Mouse (Mus musculus) midbrain, embryonic 15.5 days (tissue): ENCODE measurements around the gene Lgals8. TPM values are rescaled to one million over a fixed set of nuclear protein-coding genes. Genes with fewer than 3 reads are reported as not detected.
A peak's percentile ranks its signal among the peaks of the same experiment; 100 is the strongest.

Source experiments
- ATAC-seq: fragments of 200-750 bp; cut with Nextera tagmentation; replicated peaks from 2 replicates; pipeline ENCODE4 v1.8.0; 2017; ENCODE audit warnings: moderate TSS enrichment
- H3K27ac ChIP-seq: fragments of 300-500 bp; sonication (generic); 2 replicates; pipeline ENCODE4 v1.5.1; 2015; ENCODE audit warnings: mild to moderate bottlenecking, inconsistent platforms
- H3K27me3 ChIP-seq: fragments of 300-500 bp; sonication (generic); replicated peaks from 2 replicates; pipeline ENCODE4 v1.6.1; 2015; ENCODE audit warnings: inconsistent platforms
- H3K36me3 ChIP-seq: fragments of 300-500 bp; sonication (generic); replicated peaks from 2 replicates; pipeline ENCODE4 v1.6.1; 2015; ENCODE audit warnings: inconsistent platforms
- H3K4me1 ChIP-seq: fragments of 300-500 bp; sonication (generic); 2 replicates; pipeline ENCODE4 v1.6.1; 2015; ENCODE audit warnings: inconsistent platforms
- H3K4me2 ChIP-seq: fragments of 300-500 bp; sonication (generic); 2 replicates; pipeline ENCODE4 v1.6.1; 2015; ENCODE audit warnings: inconsistent platforms, mild to moderate bottlenecking, moderate library complexity
- H3K4me3 ChIP-seq: fragments of 300-500 bp; sonication (generic); 2 replicates; pipeline ENCODE4 v1.5.1; 2015; ENCODE audit warnings: mild to moderate bottlenecking, inconsistent platforms
- H3K9ac ChIP-seq: fragments of 300-500 bp; sonication (generic); 2 replicates; pipeline ENCODE4 v1.6.1; 2015; ENCODE audit warnings: mild to moderate bottlenecking, inconsistent platforms
- H3K9me3 ChIP-seq: fragments of 300-500 bp; sonication (generic); 2 replicates; pipeline ENCODE4 v1.6.1; 2016; ENCODE audit warnings: inconsistent platforms
- WGBS: fragments of 180-500 bp; shearing (Covaris S2); methylation state at CpG from one replicate; pipeline ENCODE4 v1.1.7; 2015; ENCODE audit warnings: mixed read lengths; 5-methylcytosine and 5-hydroxymethylcytosine counted together
- polyA plus RNA-seq: library from polyadenylated mRNA; unstranded; fragments of >200 nt; fragmentation: Nextera tagmentation; extraction: Ambion mirVana; gene quantifications from 2 replicates; pipeline ENCODE4 v1.2.1, GENCODE M21; 2015

The Lgals8 gene
- polyA plus RNA-seq = 20.3 and 25.6 TPM in 2 replicates

DNA sequence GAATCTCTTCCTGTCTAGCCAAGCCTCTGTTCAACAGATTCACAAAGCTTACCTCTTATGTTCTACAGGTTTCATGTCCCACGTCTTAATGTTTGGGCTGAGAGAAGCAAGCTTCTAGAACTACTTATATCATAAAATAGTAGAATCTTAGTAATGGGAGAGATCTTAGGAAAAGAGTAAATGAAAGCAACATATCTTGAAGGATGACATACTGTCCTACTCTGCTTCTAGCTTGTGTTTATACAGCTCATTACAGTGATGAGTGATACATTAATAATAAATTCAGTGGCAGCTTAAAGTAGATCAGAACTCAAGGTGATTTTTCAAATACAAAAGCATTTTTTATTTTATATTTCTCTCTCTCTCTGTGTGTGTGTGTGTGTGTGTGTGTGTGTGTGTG lies at the start of gene Lgals8:
TSS of gene Lgals8 (minus strand) at position 101 of the 400 bp plus-strand sequence.
- WGBS = 88% methylated on average over 1 of the region's 1 CpGs
- no peak within 1 kb of the TSS for H3K9ac ChIP-seq

DNA sequence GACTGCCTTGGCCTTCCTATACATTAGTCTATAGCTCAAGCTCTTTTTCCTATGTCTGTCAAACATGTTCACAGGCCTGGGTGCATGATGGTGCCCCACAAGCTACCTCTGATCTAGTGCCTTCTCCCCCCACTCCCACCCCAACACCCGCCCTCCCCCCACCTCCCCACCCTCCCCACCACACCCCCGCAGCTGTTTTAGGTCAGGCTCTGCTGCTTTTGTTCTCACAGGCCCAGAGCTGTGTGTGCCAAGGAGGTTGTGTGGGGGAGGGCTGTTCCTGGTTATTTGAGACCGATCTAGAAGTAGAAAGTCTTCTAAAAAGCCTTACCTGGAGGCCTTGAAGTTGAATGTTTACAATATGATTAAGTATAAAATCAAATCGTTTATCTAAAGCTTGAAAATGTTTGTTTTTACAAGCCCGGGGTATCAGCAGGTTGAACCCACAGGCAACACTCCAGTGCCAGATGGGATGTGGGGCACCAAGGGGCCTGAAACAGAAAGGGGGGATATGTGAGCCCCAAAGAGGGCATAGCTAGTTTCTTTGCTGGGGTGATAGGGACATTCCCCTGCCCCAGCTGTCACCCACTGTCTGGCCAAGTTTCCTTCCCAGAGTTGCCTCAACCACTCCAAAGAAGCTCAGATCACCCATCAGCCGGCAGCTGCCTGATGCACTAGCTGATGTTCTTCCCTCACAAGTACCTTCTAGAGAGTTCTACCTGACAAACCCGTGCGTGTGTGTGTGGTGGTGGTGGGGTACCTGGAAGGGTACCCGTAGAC lies 46.6 kb upstream of the Lgals8 start:
- Histone ChIP-seq H3K9ac (no peak overlapping the region), H3K36me3 (no peaks in the 10 kb centered on the region), H3K4me2 (no peak overlapping the region), H3K27ac (no peak overlapping the region), H3K27me3 (no peaks in the 10 kb centered on the region), H3K4me1 (no peaks in the 10 kb centered on the region), H3K9me3 (no peaks in the 10 kb centered on the region), H3K4me3 (no peak overlapping the region)
- 78% methylated on average over 9 of the region's 9 CpGs for WGBS
- no peak for ATAC-seq

More for the DNA sequence above, at the start of gene Lgals8:
- H3K4me3 ChIP-seq = no peak within 1 kb of the TSS
- H3K27me3 ChIP-seq = no peaks in the 10 kb centered on the region
- H3K4me2 ChIP-seq = no peak within 1 kb of the TSS
- H3K9me3 ChIP-seq = no peaks in the 10 kb centered on the region
- peaks cover 13% of the 10 kb centered on the region for H3K4me1 ChIP-seq
- no peak within 1 kb of the TSS for H3K27ac ChIP-seq
- no peak for ATAC-seq
- H3K36me3 ChIP-seq = no peaks in the 10 kb centered on the region

DNA sequence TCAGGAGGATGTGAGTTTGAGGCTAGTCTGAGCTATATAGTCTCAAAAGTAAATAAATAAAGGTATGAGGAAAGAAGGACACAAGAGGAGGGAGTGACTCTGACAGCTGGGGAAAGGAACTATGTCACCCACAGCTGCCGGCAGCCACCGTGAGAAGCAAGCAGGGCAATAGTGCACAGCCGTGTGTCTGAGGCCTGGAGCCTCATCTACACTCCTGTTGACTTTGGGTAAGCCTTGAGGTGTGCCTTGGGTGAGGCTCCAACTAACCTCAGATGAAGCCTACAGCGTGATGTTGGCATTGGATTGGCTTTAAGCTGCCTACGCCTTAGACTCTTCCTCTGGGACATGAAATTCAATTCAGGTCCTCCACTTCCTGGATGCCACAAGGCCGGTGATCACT lies 45.3 kb upstream of the Lgals8 start:
- Histone ChIP-seq H3K9me3 (no peaks in the 10 kb centered on the region), H3K4me1 (no peaks in the 10 kb centered on the region), H3K9ac (no peak overlapping the region), H3K27ac (no peak overlapping the region), H3K4me2 (no peak overlapping the region), H3K27me3 (no peaks in the 10 kb centered on the region), H3K36me3 (no peaks in the 10 kb centered on the region), H3K4me3 (no peak overlapping the region)
- ATAC-seq = no peak
- 91% methylated on average over 6 of the region's 6 CpGs for WGBS

DNA sequence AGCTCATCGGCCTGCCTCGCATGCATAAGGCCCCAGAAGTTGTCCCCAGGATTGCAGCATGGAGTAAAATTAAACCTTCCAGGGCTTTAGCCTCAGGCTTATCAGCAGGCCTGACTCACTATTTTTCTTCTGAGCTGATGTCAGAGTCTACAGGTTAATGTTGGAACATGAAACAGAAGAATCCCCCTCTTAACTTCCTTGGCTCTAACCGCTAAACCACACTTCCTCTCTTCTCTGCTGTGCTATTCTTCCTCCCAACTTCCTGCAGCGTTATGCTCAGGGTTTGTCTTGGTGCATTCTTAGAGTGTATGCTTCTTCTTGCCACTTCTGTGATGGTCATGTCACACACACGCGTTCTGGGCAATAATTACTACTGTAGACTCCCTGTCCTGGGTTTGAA lies 42.7 kb upstream of the Lgals8 start:
- Histone ChIP-seq H3K4me3 (no peak overlapping the region), H3K9me3 (no peaks in the 10 kb centered on the region), H3K4me1 (peaks cover 6% of the 10 kb centered on the region; the same call in 1 of the 2 replicates), H3K27ac (no peak overlapping the region), H3K9ac (no peak overlapping the region), H3K4me2 (no peak overlapping the region), H3K27me3 (no peaks in the 10 kb centered on the region), H3K36me3 (no peaks in the 10 kb centered on the region)
- no peak for ATAC-seq
- 87% methylated on average over 6 of the region's 6 CpGs for WGBS

DNA sequence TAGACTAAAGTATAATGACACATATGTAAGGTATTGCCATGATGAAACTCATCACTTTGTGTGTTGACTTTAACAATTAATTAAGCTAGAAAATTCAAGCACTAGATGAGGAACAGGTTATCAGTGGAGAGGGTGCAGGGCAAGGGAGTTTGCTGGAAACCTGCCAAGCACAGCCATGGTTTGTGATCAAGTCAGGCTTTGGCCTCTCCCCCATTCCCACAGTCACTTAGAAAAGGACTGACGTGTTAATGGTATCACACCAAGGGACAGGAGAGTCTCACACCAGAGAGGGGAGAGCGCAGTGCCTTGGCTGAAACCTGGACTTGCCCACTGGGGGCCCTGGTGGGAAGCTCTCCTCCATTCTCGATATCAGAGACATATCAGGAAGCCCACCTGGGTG lies 40.6 kb upstream of the Lgals8 start:
- WGBS = 68% methylated on average over 3 of the region's 3 CpGs
- Histone ChIP-seq H3K9ac (no peak overlapping the region), H3K4me2 (no peak overlapping the region), H3K27me3 (no peaks in the 10 kb centered on the region), H3K27ac (no peak overlapping the region), H3K4me1 (peaks cover 6% of the 10 kb centered on the region; the same call in 1 of the 2 replicates), H3K4me3 (no peak overlapping the region), H3K36me3 (no peaks in the 10 kb centered on the region), H3K9me3 (no peaks in the 10 kb centered on the region)
- ATAC-seq = no peak

DNA sequence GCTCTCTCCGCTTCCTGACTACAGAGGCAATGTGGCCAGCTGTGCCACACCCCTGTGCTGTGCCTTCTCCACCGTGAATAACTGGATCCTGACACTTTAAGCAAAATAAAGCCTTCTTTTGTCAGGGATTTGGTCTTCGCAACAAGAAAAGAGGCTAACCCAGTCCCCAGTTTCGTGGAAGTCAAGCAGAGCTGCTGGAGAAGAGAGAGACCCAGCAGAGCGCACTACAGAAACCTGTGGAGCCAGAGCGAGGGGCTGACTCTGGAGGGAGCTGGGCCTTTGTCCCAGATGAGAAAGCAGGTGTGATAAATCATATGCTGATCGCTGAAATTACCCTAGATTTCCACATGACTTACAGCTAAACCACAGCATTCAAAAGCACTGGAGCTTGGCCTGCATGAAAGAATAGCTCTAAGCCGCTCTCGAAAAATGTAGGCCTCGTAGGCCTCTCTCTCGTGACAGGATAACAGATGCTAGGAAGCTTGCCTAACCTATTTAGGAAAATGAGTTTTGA lies 38.6 kb upstream of the Lgals8 start:
- no peak overlapping the region for H3K9ac ChIP-seq
- WGBS = 21% methylated on average over 11 of the region's 11 CpGs
- no peak overlapping the region for H3K4me2 ChIP-seq
- no peaks in the 10 kb centered on the region for H3K9me3 ChIP-seq
- no peak overlapping the region for H3K4me3 ChIP-seq
- H3K27me3 ChIP-seq = no peaks in the 10 kb centered on the region
- ATAC-seq = peak; percentile 48; the same call in 1 of the 2 replicates
- no peaks in the 10 kb centered on the region for H3K36me3 ChIP-seq
- no peak overlapping the region for H3K27ac ChIP-seq
- peaks cover 6% of the 10 kb centered on the region; the same call in 1 of the 2 replicates for H3K4me1 ChIP-seq

DNA sequence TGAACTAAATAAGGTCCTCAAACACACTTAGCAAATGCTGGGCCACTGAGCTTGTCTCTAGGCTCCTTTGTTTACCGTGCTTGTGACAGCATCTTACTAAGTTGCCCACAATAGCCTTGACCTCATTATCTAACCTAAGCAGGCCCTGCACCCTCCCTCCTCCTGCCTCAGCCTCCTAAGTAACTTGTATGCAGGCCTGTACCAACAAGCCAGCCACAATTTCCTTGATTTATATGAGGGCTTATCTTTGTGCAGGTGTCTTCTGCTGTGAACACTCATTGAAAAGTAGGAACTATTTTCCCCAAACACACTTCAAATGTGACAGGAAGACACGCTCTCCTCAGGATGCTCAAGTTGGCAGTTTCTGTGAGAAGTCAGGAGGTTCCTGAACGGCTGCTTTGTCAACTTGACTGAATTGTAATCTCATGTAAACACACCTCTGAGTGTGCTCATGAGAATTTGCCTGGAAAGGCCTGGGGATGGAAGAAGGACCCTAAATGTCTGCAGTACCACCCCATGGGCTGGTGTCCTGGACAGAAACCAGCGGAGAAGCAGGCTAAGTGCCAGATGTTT lies 38.0 kb upstream of the Lgals8 start:
- Histone ChIP-seq H3K9me3 (no peaks in the 10 kb centered on the region), H3K36me3 (no peaks in the 10 kb centered on the region), H3K27me3 (no peaks in the 10 kb centered on the region), H3K4me1 (peaks cover 6% of the 10 kb centered on the region; the same call in 1 of the 2 replicates), H3K4me3 (no peak overlapping the region), H3K4me2 (no peak overlapping the region), H3K9ac (no peak overlapping the region), H3K27ac (no peak overlapping the region)
- no peak; the same call in 1 of the 2 replicates for ATAC-seq
- 32% methylated on average over 4 of the region's 4 CpGs for WGBS

DNA sequence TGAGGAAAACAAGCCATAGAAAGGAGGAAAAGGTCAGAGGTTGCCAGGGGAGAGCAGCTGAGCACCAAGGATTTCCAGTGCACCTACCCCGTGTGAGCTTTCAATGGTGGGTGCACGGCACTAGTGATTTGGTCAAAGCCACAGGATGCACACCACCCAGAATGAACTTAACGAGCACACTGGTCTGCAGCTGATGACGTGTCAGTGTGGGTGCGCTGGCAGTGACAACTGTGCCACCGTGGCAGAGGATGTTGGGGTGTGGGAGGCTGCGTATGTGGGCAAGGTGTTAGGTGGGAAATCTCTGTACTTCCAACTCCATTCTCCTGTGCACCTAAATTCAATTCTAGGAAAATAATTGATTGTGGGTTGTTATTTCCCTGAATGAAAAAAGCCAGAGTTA lies 34.4 kb upstream of the Lgals8 start:
- Histone ChIP-seq H3K9ac (no peak overlapping the region), H3K9me3 (no peaks in the 10 kb centered on the region), H3K4me3 (no peak overlapping the region), H3K27me3 (no peaks in the 10 kb centered on the region), H3K4me1 (peaks cover 6% of the 10 kb centered on the region; the same call in 1 of the 2 replicates), H3K36me3 (no peaks in the 10 kb centered on the region), H3K27ac (no peak overlapping the region), H3K4me2 (no peak overlapping the region)
- no peak for ATAC-seq
- 87% methylated on average over 7 of the region's 7 CpGs for WGBS

DNA sequence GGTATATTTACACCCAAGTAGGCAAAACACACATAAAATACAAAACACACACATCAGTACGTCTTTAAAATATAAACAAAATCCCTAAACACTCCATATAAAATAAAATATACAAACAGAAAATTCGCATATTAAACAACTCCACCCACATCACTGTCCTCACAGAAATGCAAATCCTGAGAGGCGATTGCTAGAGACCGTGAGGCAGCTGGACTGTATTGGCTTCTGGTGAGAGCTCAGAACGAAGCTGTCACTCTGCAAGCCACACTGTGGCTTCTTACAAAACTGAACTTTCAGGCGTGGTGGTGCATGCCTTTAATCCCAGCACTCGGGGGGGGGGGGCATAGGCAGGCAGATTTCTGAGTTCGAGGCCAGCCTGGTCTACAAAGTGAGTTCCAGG lies 33.1 kb upstream of the Lgals8 start:
- no peaks in the 10 kb centered on the region for H3K27me3 ChIP-seq
- no peak overlapping the region for H3K4me2 ChIP-seq
- no peak for ATAC-seq
- no peak overlapping the region for H3K4me3 ChIP-seq
- no peak overlapping the region for H3K27ac ChIP-seq
- no peaks in the 10 kb centered on the region for H3K9me3 ChIP-seq
- no peaks in the 10 kb centered on the region for H3K4me1 ChIP-seq
- no peaks in the 10 kb centered on the region for H3K36me3 ChIP-seq
- no peak overlapping the region for H3K9ac ChIP-seq
- 50% methylated on average over 8 of the region's 8 CpGs for WGBS

DNA sequence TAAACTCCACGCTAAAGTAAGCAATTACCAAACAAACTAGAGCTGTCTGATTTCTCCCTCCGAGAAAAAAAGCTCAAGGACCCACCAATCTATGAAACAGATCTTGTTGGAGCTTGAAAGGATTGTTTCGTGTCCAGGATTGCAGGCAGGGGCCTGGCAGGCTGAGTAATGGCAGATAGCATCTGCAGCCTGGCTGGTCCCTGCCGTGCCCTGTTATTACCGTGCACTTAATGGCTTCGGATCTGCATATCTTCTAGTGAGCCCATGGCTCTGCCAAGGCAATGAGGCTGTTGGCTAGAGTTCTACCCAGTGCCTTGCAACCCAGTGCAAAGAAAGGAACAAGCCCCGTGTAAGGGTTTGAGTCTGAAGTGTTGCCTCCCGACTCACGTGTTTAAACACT lies 30.0 kb upstream of the Lgals8 start:
- Histone ChIP-seq H3K4me1 (no peaks in the 10 kb centered on the region), H3K4me2 (no peak overlapping the region), H3K27ac (no peak overlapping the region), H3K9me3 (no peaks in the 10 kb centered on the region), H3K9ac (no peak overlapping the region), H3K36me3 (no peaks in the 10 kb centered on the region), H3K27me3 (no peaks in the 10 kb centered on the region), H3K4me3 (no peak overlapping the region)
- ATAC-seq = no peak
- WGBS = 93% methylated on average over 9 of the region's 9 CpGs

DNA sequence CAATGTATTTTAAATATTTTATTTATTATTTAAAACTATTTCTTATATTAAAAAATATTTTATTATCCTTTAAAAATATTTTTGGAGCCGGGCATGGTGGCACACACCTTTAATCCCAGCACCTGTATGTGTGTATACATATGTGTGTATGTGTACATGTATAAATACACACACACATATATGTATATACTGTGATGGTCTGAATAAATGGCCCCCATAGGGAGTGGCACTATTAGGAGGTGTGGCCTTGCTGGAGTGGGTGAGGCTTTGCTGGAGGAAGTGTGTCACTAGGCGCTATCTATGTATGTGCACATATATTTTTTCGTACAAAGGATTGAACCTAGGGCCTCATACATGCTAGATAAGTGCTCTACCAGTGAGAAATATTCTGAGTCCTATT lies 27.8 kb upstream of the Lgals8 start:
- H3K9ac ChIP-seq = no peak overlapping the region
- no peaks in the 10 kb centered on the region for H3K36me3 ChIP-seq
- H3K9me3 ChIP-seq = no peaks in the 10 kb centered on the region
- no peaks in the 10 kb centered on the region for H3K4me1 ChIP-seq
- ATAC-seq = no peak
- no peak overlapping the region for H3K4me2 ChIP-seq
- WGBS = 94% methylated on average over 3 of the region's 3 CpGs
- H3K27ac ChIP-seq = no peak overlapping the region
- no peak overlapping the region for H3K4me3 ChIP-seq
- no peaks in the 10 kb centered on the region for H3K27me3 ChIP-seq

DNA sequence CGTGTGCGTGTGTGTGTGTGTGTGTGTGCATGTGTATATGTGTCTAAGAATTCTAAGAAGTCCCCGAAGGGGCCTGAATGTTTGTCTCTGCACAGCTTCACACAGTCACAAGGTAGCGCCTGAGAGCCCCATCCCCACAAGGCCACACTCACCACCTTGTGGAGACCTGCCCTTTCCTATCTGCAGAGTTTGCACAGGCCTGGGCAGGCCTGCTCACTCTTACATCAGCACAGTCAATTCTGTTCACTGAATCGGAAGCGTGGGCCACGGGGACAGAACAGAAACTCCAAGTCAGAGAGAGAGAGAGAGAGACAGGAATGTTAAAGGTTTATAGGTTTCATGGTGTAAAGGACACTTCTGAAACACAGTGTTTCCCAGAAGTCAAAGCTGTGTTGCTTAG lies 20.9 kb upstream of the Lgals8 start:
- Histone ChIP-seq H3K9me3 (no peaks in the 10 kb centered on the region), H3K4me2 (no peak overlapping the region), H3K27ac (no peak overlapping the region), H3K27me3 (no peaks in the 10 kb centered on the region), H3K4me3 (no peak overlapping the region), H3K36me3 (no peaks in the 10 kb centered on the region), H3K9ac (no peak overlapping the region), H3K4me1 (no peaks in the 10 kb centered on the region)
- WGBS = 81% methylated on average over 7 of the region's 7 CpGs
- ATAC-seq = peak; percentile 49; the same call in 1 of the 2 replicates

DNA sequence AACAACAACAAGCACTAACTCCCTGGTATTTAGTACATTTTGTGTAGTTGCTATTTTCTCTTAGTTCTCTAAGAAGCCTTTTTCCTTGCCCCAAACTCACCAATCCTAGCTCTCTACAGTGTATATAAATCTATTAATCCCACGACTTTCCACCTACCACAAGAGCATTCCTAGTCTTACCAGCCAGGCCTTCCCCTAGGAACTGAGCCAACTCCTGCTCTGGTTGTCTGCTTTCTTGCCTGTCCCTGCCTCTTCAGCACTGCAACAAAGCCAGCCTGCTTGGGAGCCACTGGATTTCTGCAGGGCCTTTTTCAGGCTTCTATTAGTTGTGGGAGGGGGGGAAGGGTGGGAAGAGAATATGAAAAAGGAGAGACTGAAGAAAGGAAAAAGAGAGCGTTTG lies 20.5 kb upstream of the Lgals8 start:
- Histone ChIP-seq H3K9me3 (no peaks in the 10 kb centered on the region), H3K36me3 (no peaks in the 10 kb centered on the region), H3K27me3 (no peaks in the 10 kb centered on the region), H3K4me2 (no peak overlapping the region), H3K27ac (no peak overlapping the region), H3K9ac (no peak overlapping the region), H3K4me1 (no peaks in the 10 kb centered on the region), H3K4me3 (no peak overlapping the region)
- ATAC-seq = no peak
- WGBS = 67% methylated on average over 2 of the region's 2 CpGs
